Mouse (Mus musculus) stomach, postnatal 0 days (tissue): ENCODE data around the gene Col5a1.

Source experiments
- CTCF ChIP-seq: IDR thresholded peaks from 2 replicates; pipeline ENCODE4 v1.5.1; 2016; ENCODE audit warnings: antibody characterized with exemption, low read depth, mild to moderate bottlenecking, moderate library complexity
- EP300 ChIP-seq: optimal IDR thresholded peaks from 2 replicates; pipeline ENCODE3; 2016; ENCODE audit warnings: antibody characterized with exemption

DNA sequence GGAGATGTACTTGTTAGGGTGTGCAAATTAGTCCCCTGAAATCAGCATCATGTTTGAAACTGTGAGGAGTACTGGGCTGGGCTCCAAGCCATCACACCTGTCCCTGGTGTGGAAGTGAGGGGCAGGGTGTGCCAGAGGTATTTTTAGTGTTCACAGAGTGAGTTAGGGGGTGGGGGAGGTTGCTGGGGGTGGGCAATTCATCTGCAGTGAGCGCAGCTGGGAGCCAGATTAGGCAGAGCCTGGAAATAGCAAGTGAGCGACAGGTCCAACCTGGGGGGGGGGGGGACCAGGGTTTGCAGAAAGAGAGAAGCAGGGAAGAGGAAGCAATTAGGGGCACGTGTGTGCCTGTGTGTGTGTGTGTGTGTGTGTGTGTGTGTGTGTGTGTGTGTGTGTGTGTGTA is 89.6 kb downstream of the Col5a1 start:
- no peak for TF ChIP-seq EP300
- no peak for TF ChIP-seq CTCF
